Mouse (Mus musculus) stomach, postnatal 0 days (tissue): ENCODE measurements around the gene Fbxl20. TPM values are rescaled to one million over a fixed set of nuclear protein-coding genes. Genes with fewer than 3 reads are reported as not detected.
A peak's percentile ranks its signal among the peaks of the same experiment; 100 is the strongest.

Experiments
- ATAC-seq: fragments of 200-750 bp; cut with Nextera tagmentation; 2 replicates; pipeline ENCODE4 v1.8.0; 2017; ENCODE audit not compliant: low FRiP score, low TSS enrichment
- DNase-seq: peaks from one replicate; pipeline ENCODE4 v3.0.0-alpha.2; 2016; ENCODE audit warnings: low spot score
- H3K27ac ChIP-seq: fragments of 300-500 bp; sonication (generic); replicated peaks from 2 replicates; pipeline ENCODE4 v1.5.1; 2014; ENCODE audit warnings: mild to moderate bottlenecking, control low read depth
- H3K27me3 ChIP-seq: fragments of 300-500 bp; sonication (generic); 2 replicates; pipeline ENCODE4 v1.6.1; 2014; ENCODE audit warnings: low read length; ENCODE audit not compliant: control insufficient read depth, insufficient read depth
- H3K36me3 ChIP-seq: fragments of 300-500 bp; sonication (generic); 2 replicates; pipeline ENCODE4 v1.6.1; 2014; ENCODE audit warnings: low read length, mixed read lengths; ENCODE audit not compliant: control insufficient read depth, insufficient read depth
- H3K4me1 ChIP-seq: fragments of 300-500 bp; sonication (generic); replicated peaks from 2 replicates; pipeline ENCODE4 v1.6.1; 2014; ENCODE audit warnings: antibody characterized with exemption; ENCODE audit not compliant: control insufficient read depth, insufficient read depth
- H3K4me2 ChIP-seq: fragments of 300-500 bp; sonication (generic); replicated peaks from 2 replicates; pipeline ENCODE4 v1.6.1; 2014; ENCODE audit warnings: low read depth, mild to moderate bottlenecking, control low read depth, moderate library complexity
- H3K4me3 ChIP-seq: fragments of 300-500 bp; sonication (generic); 2 replicates; pipeline ENCODE4 v1.5.1; 2014; ENCODE audit warnings: low read depth, low read length, control low read depth
- H3K9ac ChIP-seq: fragments of 300-500 bp; sonication (generic); 2 replicates; pipeline ENCODE4 v1.6.1; 2014; ENCODE audit warnings: mild to moderate bottlenecking, low read length, control low read depth, mixed read lengths
- H3K9me3 ChIP-seq: fragments of 300-500 bp; sonication (generic); 2 replicates; pipeline ENCODE4 v1.6.1; 2016; ENCODE audit warnings: low read length; ENCODE audit not compliant: control insufficient read depth
- CTCF ChIP-seq: IDR thresholded peaks from 2 replicates; pipeline ENCODE4 v1.5.1; 2016; ENCODE audit warnings: antibody characterized with exemption, low read depth, mild to moderate bottlenecking, moderate library complexity
- EP300 ChIP-seq: optimal IDR thresholded peaks from 2 replicates; pipeline ENCODE3; 2016; ENCODE audit warnings: antibody characterized with exemption
- WGBS: fragments of 180-500 bp; shearing (Covaris S2); extraction: QIAGEN DNeasy Blood & Tissue Kit; methylation state at CpG from one replicate; pipeline ENCODE4 v1.1.7; 2014; 5-methylcytosine and 5-hydroxymethylcytosine counted together
- polyA plus RNA-seq: library from polyadenylated mRNA; unstranded; fragments of >200 nt; fragmentation: Nextera tagmentation; extraction: Ambion mirVana; gene quantifications from 2 replicates; pipeline ENCODE4 v1.2.1, GENCODE M21; 2015

Gene Fbxl20
- polyA plus RNA-seq, 1 experiment from 2014 or later = 11.7 TPM

- no peak overlapping the region for H3K4me3 ChIP-seq
- H3K27ac ChIP-seq = no peak overlapping the region
- no peaks in the 10 kb centered on the region for H3K27me3 ChIP-seq
- 93% methylated on average over 9 of the region's 9 CpGs for WGBS
- no peaks in the 10 kb centered on the region for H3K9me3 ChIP-seq
- H3K36me3 ChIP-seq = peaks cover 11% of the 10 kb centered on the region
- H3K4me1 ChIP-seq = no peaks in the 10 kb centered on the region
- no peak for DNase-seq
- H3K9ac ChIP-seq = no peak overlapping the region
- TF ChIP-seq EP300 (no peak), CTCF (no peak)
- ATAC-seq = no peak
- H3K4me2 ChIP-seq = no peak overlapping the region
Observed at GRCm38 (mm10) chr11:98086141-98086540, 64.1 kb downstream of the Fbxl20 start.

- Histone ChIP-seq H3K4me1 (no peaks in the 10 kb centered on the region), H3K4me2 (no peak overlapping the region), H3K27ac (no peak overlapping the region), H3K9ac (no peak overlapping the region), H3K9me3 (no peaks in the 10 kb centered on the region), H3K36me3 (no peaks in the 10 kb centered on the region), H3K27me3 (no peaks in the 10 kb centered on the region), H3K4me3 (no peak overlapping the region)
- ATAC-seq (0 out of 2 replicates have a peak, but pooled peaks have one; percentile 42), DNase-seq (no peak)
- 84% methylated on average over 7 of the region's 7 CpGs for WGBS
- TF ChIP-seq EP300 = no peak
- TF ChIP-seq CTCF = no peak
Observed at GRCm38 (mm10) chr11:98082745-98083144, 67.5 kb downstream of the Fbxl20 start.

DNA sequence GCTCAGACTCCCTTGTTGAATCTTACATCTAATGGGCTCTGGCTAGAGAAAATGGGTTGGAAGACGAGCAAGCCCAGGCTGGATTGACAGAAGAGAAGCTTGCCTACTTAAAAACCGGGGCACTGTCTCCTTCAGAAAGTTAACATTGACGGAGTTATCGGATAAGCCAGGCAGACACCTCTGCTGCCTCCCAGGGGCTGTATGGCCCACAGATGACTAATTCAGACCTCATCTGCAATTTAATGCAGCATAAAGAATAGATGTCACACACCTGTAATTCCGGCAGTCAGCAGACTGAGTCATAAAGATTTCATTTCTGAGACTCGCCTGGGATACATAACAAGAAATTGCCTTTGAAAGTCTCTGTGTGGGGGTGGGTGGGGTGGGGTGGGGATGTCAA lies 69.8 kb downstream of the Fbxl20 start:
- Histone ChIP-seq H3K27ac (no peak overlapping the region), H3K9me3 (no peaks in the 10 kb centered on the region), H3K36me3 (no peaks in the 10 kb centered on the region), H3K4me1 (no peaks in the 10 kb centered on the region), H3K27me3 (no peaks in the 10 kb centered on the region), H3K4me3 (no peak overlapping the region), H3K4me2 (no peak overlapping the region), H3K9ac (no peak overlapping the region)
- DNase-seq = no peak
- WGBS = 69% methylated on average over 6 of the region's 6 CpGs
- TF ChIP-seq EP300 = no peak
- TF ChIP-seq CTCF = no peak
- ATAC-seq = no peak

DNA sequence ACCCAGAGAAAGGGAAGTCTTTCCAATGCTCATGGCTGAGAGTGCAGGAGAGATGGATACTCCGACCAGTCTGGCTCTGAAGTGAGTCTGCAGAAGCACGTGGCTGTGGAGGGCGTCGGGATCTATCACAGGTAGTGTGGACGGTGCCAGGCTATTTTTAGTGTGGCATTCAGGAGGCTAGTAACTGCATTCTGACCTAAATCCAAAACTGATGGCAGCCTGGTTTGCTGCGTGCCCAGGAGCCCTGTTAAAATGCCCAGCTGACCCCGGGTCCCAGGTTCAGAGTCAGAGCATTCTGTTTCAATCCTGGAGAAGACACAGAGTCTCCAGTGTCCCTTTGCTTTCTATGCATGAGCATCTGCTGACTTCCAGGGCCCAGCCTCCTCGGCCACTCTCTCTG lies 73.1 kb downstream of the Fbxl20 start:
- no peaks in the 10 kb centered on the region for H3K36me3 ChIP-seq
- no peaks in the 10 kb centered on the region for H3K9me3 ChIP-seq
- TF ChIP-seq CTCF = no peak
- TF ChIP-seq EP300 = no peak
- H3K4me3 ChIP-seq = no peak overlapping the region
- 75% methylated on average over 8 of the region's 8 CpGs for WGBS
- no peak overlapping the region for H3K4me2 ChIP-seq
- H3K27me3 ChIP-seq = no peaks in the 10 kb centered on the region
- H3K9ac ChIP-seq = no peak overlapping the region
- no peak for DNase-seq
- ATAC-seq = no peak
- no peaks in the 10 kb centered on the region for H3K4me1 ChIP-seq
- no peak overlapping the region for H3K27ac ChIP-seq

GRCm38 (mm10) chr11:98075195-98075808 lies 74.9 kb downstream of the Fbxl20 start:
- Histone ChIP-seq H3K9me3 (no peaks in the 10 kb centered on the region), H3K27ac (no peak overlapping the region), H3K4me3 (0 out of 2 replicates have a peak overlapping the region, but pooled peaks have one; percentile 1), H3K4me2 (no peak overlapping the region), H3K4me1 (no peaks in the 10 kb centered on the region), H3K9ac (no peak overlapping the region), H3K36me3 (no peaks in the 10 kb centered on the region), H3K27me3 (no peaks in the 10 kb centered on the region)
- TF ChIP-seq CTCF (peak; percentile 93), EP300 (no peak)
- DNase-seq = peak; percentile 88
- ATAC-seq = peak; percentile 57; the same call in 1 of the 2 replicates
- WGBS = 20% methylated on average over 13 of the region's 13 CpGs

- H3K36me3 ChIP-seq = no peaks in the 10 kb centered on the region
- H3K4me3 ChIP-seq = no peak overlapping the region
- ATAC-seq = no peak
- TF ChIP-seq EP300 (no peak), CTCF (no peak)
- no peaks in the 10 kb centered on the region for H3K27me3 ChIP-seq
- no peak overlapping the region for H3K27ac ChIP-seq
- no peak for DNase-seq
- H3K9me3 ChIP-seq = no peaks in the 10 kb centered on the region
- H3K4me1 ChIP-seq = no peaks in the 10 kb centered on the region
- WGBS = 88% methylated on average over 4 of the region's 4 CpGs
- no peak overlapping the region for H3K9ac ChIP-seq
- no peak overlapping the region for H3K4me2 ChIP-seq
Observed at GRCm38 (mm10) chr11:98073442-98073841, 76.8 kb downstream of the Fbxl20 start.
